Comparison of ENCODE assay signal across 10 mouse cellular contexts in the genomic region with DNA sequence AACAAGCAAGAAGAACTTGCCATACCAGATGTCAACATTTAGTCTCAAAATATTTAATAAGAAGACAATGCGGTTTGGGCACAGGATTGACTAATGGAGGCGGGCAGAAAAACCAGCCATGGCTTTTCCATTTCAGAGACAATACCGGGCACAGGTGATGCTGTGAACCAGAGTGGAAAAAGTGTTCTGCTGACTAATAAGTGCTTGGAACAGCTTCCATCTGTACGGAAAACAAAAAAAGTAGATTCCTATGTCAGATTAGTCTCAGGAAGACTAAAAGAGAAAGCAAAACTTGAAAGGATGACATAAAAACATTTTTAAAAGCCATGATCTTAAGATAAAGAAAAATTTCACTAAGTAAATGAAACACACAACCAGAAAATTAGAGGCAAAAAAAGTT.
"Had no signal": no experiment of that assay in that cellular context is flagged by ENCODE, and none has a peak within 500 bp of the region (broad histone marks: within the 10 kb centered on the region; RNA-seq: fewer than 3 reads in every experiment).

No protein-coding gene starts in this region.

- DNase-seq: kidney, adult 2 months; kidney, postnatal 36 days; layer of hippocampus, adult 9-11 months; left cerebral cortex, postnatal 4 days; lung, postnatal 36 days; retina, postnatal 1 day; right cerebral cortex, postnatal 4 days; spleen, adult 18-20 months; thymus, adult 18-20 months; thymus, postnatal 14 days had no signal
